Mouse (Mus musculus) heart, embryonic 11.5 days (tissue): ENCODE results near the gene Atf2. TPM values are rescaled to one million over a fixed set of nuclear protein-coding genes. Genes with fewer than 3 reads are reported as not detected.

ENCODE experiments used
- ATAC-seq: fragments of 200-750 bp; cut with Nextera tagmentation; replicated peaks from 2 replicates; pipeline ENCODE4 v1.8.0; 2017; ENCODE audit warnings: moderate library complexity; ENCODE audit not compliant: insufficient number of reproducible peaks, low FRiP score, low TSS enrichment
- H3K27ac ChIP-seq: fragments of 300-500 bp; sonication (generic); 2 replicates; pipeline ENCODE4 v1.5.1; 2014; ENCODE audit warnings: mild to moderate bottlenecking, low read depth, low read length
- H3K27me3 ChIP-seq: fragments of 300-500 bp; sonication (generic); 2 replicates; pipeline ENCODE4 v1.6.1; 2014; ENCODE audit warnings: mild to moderate bottlenecking, low read length, mixed read lengths; ENCODE audit not compliant: control insufficient read depth, insufficient read depth
- H3K36me3 ChIP-seq: fragments of 300-500 bp; sonication (generic); 2 replicates; pipeline ENCODE4 v1.6.1; 2014; ENCODE audit warnings: mild to moderate bottlenecking, low read length, moderate library complexity, mixed read lengths; ENCODE audit not compliant: control insufficient read depth, insufficient read depth
- H3K4me1 ChIP-seq: fragments of 300-500 bp; sonication (generic); 2 replicates; pipeline ENCODE4 v1.6.1; 2014; ENCODE audit warnings: low read length; ENCODE audit not compliant: control insufficient read depth, insufficient read depth
- H3K4me2 ChIP-seq: fragments of 300-500 bp; sonication (generic); 2 replicates; pipeline ENCODE4 v1.6.1; 2014; ENCODE audit warnings: mild to moderate bottlenecking, moderate library complexity
- H3K4me3 ChIP-seq: fragments of 300-500 bp; sonication (generic); 2 replicates; pipeline ENCODE4 v1.5.1; 2014; ENCODE audit warnings: low read depth, low read length
- H3K9ac ChIP-seq: fragments of 300-500 bp; sonication (generic); 2 replicates; pipeline ENCODE4 v1.6.1; 2014; ENCODE audit warnings: mild to moderate bottlenecking, low read depth, low read length, moderate library complexity
- H3K9me3 ChIP-seq: fragments of 300-500 bp; sonication (generic); replicated peaks from 2 replicates; pipeline ENCODE4 v1.6.1; 2016; ENCODE audit warnings: low read length; ENCODE audit not compliant: control insufficient read depth
- WGBS: fragments of 180-500 bp; shearing (Covaris S2); extraction: QIAGEN DNeasy Blood & Tissue Kit; methylation state at CpG from one replicate; pipeline ENCODE4 v1.1.7; 2014; ENCODE audit not compliant: insufficient replicate concordance; 5-methylcytosine and 5-hydroxymethylcytosine counted together
- polyA plus RNA-seq: library from polyadenylated mRNA; unstranded; fragments of >200 nt; fragmentation: Nextera tagmentation; extraction: Ambion mirVana; gene quantifications from 2 replicates; pipeline ENCODE4 v1.2.1, GENCODE M21; 2014

Atf2 gene
- polyA plus RNA-seq, 1 experiment from 2014 or later: 50.4 TPM

DNA sequence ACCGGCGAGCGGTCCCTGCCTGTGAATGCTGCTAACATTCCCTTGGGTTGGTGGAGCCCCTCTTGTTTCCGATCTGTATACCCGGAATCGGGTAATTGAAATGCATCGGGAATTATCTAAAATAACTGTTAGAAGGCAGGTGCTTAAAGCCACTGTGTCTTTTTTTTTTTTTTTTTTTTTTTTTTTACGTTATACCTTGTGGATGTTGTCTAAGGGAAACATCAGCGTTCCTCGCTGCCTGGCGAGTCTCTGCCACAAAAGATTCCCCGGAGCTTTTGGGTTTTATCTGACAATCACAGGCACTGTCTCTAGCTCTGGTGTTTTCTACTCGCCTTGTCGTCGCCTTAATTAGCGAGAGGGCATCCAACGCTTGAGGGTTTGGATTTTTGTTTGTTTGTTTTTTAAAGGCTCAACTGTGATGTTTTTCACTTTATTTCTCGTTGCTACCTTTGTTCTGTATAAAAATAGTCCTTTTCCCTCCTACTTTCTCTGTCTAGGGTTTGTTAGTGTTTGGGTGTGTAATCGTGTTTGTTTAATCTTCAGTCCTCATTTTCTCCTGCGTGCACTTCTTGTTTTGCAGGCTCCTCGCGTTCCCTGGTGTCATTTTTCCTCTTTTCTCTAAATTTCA is 116.6 kb downstream of the Atf2 start:
- H3K27ac ChIP-seq: no peak overlapping the region
- 1% methylated on average over 22 of the region's 22 CpGs for WGBS

DNA sequence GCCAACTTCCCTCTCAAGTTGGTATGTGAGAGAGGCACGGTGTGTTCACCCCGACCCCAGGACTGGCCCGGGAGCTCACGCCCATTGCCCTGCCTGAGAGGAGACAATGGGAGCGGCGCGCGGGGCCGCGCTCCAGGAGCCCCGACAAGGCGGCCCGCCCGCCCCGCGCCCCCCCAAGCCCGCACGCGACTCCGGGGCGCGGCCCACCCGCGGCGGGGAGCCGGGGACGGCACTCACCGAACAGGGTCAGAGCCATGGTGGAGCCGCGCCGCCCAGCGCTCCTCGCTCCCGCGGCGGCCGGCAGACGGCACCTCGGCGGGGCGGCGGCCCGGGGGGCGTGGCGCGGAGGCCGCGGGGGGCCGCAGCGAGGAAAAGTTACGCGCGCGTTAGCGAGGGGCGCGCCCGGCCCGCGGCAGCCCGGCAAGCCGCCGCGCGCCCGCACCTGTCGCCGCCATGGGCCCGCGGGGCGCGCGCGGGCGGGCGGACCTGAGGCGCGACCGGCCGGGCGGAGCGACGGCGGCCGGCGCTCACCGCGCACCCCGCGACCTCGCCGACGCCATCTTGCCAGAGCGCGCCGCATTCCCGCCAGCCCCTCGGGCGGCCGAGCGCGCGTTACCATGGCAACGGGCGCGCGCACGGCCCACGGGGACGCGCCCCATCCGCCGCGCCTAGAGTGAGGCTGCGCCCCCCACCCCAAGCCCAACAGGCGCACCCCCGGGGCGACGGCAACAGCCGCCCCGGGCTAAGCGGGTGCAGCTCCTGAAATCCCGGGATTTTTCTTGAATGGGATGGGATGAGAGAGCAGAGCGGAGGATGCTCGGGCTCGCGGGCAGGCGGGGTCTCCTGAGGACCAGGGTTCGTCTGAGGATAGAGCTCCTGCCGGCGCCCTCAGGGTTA is 117.4 kb downstream of the Atf2 start, which contains the start of gene Chn1:
Gene Chn1 (minus strand): TSS at position 561 of the 897 bp plus-strand sequence.
- Histone ChIP-seq H3K4me2 (peak within 1 kb of the TSS; percentile 80), H3K27ac (peak within 1 kb of the TSS; percentile 62), H3K4me1 (0 out of 2 replicates have a peak, but pooled peaks cover 6% of the 10 kb centered on the region), H3K36me3 (no peaks in the 10 kb centered on the region), H3K9me3 (no peaks in the 10 kb centered on the region), H3K27me3 (no peaks in the 10 kb centered on the region), H3K4me3 (peak within 1 kb of the TSS; percentile 75), H3K9ac (peak within 1 kb of the TSS; percentile 81)
- WGBS: under 1% methylated on average over 79 of the region's 131 CpGs
- peak; percentile 82 for ATAC-seq

More for the DNA sequence above, 116.6 kb downstream of the Atf2 start:
- Histone ChIP-seq H3K4me3 (peak overlapping the region; percentile 75), H3K9me3 (no peaks in the 10 kb centered on the region), H3K4me1 (0 out of 2 replicates have a peak, but pooled peaks cover 6% of the 10 kb centered on the region), H3K27me3 (no peaks in the 10 kb centered on the region), H3K9ac (peak overlapping the region; percentile 81), H3K4me2 (peak overlapping the region; percentile 80), H3K36me3 (no peaks in the 10 kb centered on the region)
- ATAC-seq: no peak

DNA sequence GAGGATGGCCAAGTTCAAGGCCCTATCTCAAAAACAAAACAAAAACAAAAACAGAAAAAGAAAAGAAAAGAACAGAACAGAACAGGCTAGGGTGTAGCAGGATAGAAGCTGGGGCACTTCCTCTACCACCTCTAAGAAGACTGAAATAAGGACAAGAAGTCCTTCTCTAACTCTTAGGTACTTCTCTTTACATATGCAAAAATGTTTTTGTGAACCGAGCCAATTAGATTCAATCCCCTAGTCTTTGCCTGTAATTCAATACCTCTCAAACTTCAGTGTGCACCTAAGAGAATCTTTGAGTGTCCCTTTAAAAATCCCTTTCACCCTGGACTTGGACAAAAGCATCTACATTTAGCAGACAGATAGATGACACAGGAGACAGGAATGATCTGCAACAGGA is 119.5 kb downstream of the Atf2 start:
- Histone ChIP-seq H3K4me2 (peak overlapping the region; percentile 29; the same call in 1 of the 2 replicates), H3K36me3 (no peaks in the 10 kb centered on the region), H3K9ac (no peak overlapping the region), H3K27ac (no peak overlapping the region), H3K4me3 (no peak overlapping the region), H3K9me3 (no peaks in the 10 kb centered on the region), H3K4me1 (0 out of 2 replicates have a peak, but pooled peaks cover 6% of the 10 kb centered on the region), H3K27me3 (no peaks in the 10 kb centered on the region)
- ATAC-seq: no peak
- WGBS: 38% methylated on average over 1 of the region's 1 CpGs

DNA sequence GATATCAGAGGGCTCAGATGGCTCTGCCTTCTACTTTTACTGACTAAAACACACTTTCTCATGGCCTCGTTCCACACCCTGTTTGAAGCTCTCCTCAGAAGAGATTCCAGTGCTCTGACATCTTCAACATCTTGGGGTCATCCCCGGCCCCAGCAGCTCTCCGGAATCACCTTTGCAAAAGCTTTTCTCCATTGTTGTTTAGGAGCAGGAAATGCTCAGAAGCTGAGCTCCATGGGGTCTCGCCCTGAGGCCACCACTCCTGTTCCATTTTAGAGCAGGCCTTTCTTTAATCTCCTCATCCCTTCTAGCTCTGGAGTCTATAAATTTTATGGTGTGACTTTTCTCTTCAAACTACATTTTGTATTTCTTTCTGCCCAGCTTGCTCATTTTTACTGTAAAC is 123.8 kb downstream of the Atf2 start:
- H3K9me3 ChIP-seq: no peaks in the 10 kb centered on the region
- peaks cover 9% of the 10 kb centered on the region; the same call in 1 of the 2 replicates for H3K4me1 ChIP-seq
- H3K9ac ChIP-seq: no peak overlapping the region
- no peaks in the 10 kb centered on the region for H3K27me3 ChIP-seq
- 64% methylated on average over 4 of the region's 4 CpGs for WGBS
- no peak overlapping the region for H3K4me2 ChIP-seq
- no peak overlapping the region for H3K4me3 ChIP-seq
- H3K36me3 ChIP-seq: no peaks in the 10 kb centered on the region
- no peak for ATAC-seq
- H3K27ac ChIP-seq: no peak overlapping the region

Other genes starting within 250 kb of the Atf2 start
- gene Chn1, start 117.3 kb downstream of the Atf2 start, polyA plus RNA-seq: 21.4 and 21.5 TPM in 2 replicates
- gene Atp5g3, start 18.7 kb upstream of the Atf2 start, polyA plus RNA-seq: 2,049 and 2,052 TPM in 2 replicates